Comparison of ENCODE assay signal across 8 mouse cellular contexts in the genomic region with DNA sequence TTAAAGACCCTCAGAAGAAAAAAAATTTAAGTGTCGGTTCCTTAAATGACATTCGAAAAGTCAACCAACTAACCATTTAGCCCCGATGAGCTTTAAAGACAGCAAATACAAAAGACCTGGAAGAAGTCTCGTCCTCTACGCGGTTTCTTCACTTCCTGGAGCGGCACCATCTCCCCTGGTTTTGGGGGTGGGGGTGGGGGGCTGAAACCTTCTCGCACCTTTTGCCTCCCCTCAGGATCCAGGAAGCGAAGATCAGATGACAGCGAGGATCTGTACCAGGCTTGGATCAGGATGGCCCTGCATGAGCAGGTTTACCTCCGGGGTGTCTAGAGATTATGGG. TPM values are rescaled to one million over a fixed set of nuclear protein-coding genes. Genes with fewer than 3 reads are reported as not detected.
A peak's percentile ranks its signal among the peaks of the same experiment; 100 is the strongest.
DNase-seq lines count a peak whose midpoint lies in the region; ATAC-seq and TF ChIP-seq lines count a peak whose summit lies in the region.

No protein-coding gene starts in this region.

- H3K36me3 ChIP-seq in neural tube, embryonic 11.5 days (ENCODE audit: control insufficient read depth, insufficient read depth, low read length) = no peaks in the 10 kb centered on the region
- no peaks in the 10 kb centered on the region for H3K36me3 ChIP-seq in limb, embryonic 13.5 days
- no peaks in the 10 kb centered on the region for H3K36me3 ChIP-seq in stomach, embryonic 15.5 days

- TF ChIP-seq CTCF in cerebellum, adult 2 months (IDR thresholded peaks at IDR 0.05; ENCODE audit: borderline replicate concordance, insufficient read depth, low read depth, low read length) = no peak

- peaks cover 9% of the 10 kb centered on the region; the same call in 1 of the 2 replicates for H3K4me1 ChIP-seq in cerebellum, adult 2 months (ENCODE audit: control insufficient read depth, insufficient read depth, low read length)
- no peaks in the 10 kb centered on the region for H3K4me1 ChIP-seq in neural tube, embryonic 11.5 days (ENCODE audit: control insufficient read depth, insufficient read depth, low read length)
- H3K4me1 ChIP-seq in limb, embryonic 13.5 days = 0 out of 2 replicates have a peak, but pooled peaks cover 8% of the 10 kb centered on the region
- H3K4me1 ChIP-seq in stomach, embryonic 15.5 days = 0 out of 2 replicates have a peak, but pooled peaks cover 5% of the 10 kb centered on the region

- no peaks in the 10 kb centered on the region for H3K27me3 ChIP-seq in cerebellum, adult 2 months (ENCODE audit: control insufficient read depth, insufficient read depth, low read length)
- peaks cover 12% of the 10 kb centered on the region for H3K27me3 ChIP-seq in neural tube, embryonic 11.5 days (ENCODE audit: control insufficient read depth, insufficient read depth, low read length)
- peaks cover 22% of the 10 kb centered on the region for H3K27me3 ChIP-seq in limb, embryonic 13.5 days
- peaks cover 10% of the 10 kb centered on the region; the same call in 1 of the 2 replicates for H3K27me3 ChIP-seq in stomach, embryonic 15.5 days (replicated peaks)

- DNase-seq in cerebellum, adult 2 months = no peak
- DNase-seq in cerebellum, postnatal 14 days = no peak
- DNase-seq in neural tube, embryonic 11.5 days (ENCODE audit: low spot score) = no peak
- no peak for DNase-seq in neural tube, embryonic 10.5 days (ENCODE audit: extremely low spot score, low spot score)
- no peak for DNase-seq in cerebellum, adult 18-20 months
- no peak for DNase-seq in left cerebral cortex, postnatal 10 days (ENCODE audit: extremely low spot score in 1 of 2, low spot score in 2 of 2)

- H3K4me2 ChIP-seq in neural tube, embryonic 11.5 days (ENCODE audit: low read depth) = peak overlapping the region; percentile 86
- peak overlapping the region; percentile 87 for H3K4me2 ChIP-seq in limb, embryonic 13.5 days (replicated peaks)
- peak overlapping the region; percentile 90 for H3K4me2 ChIP-seq in stomach, embryonic 15.5 days

- 6% methylated on average over 11 of the region's 11 CpGs for WGBS in cerebellum, adult 2 months
- WGBS in neural tube, embryonic 11.5 days = 9% methylated on average over 11 of the region's 11 CpGs
- 6% methylated on average over 11 of the region's 11 CpGs for WGBS in limb, embryonic 13.5 days
- 5% methylated on average over 11 of the region's 11 CpGs for WGBS in stomach, embryonic 15.5 days

- intact Hi-C loops in left cerebral cortex, postnatal 10 days (cut with DNase I) = no loop called here

- no peaks in the 10 kb centered on the region for H3K9me3 ChIP-seq in neural tube, embryonic 11.5 days (ENCODE audit: control insufficient read depth, low read length)
- no peaks in the 10 kb centered on the region for H3K9me3 ChIP-seq in limb, embryonic 13.5 days
- H3K9me3 ChIP-seq in stomach, embryonic 15.5 days = no peaks in the 10 kb centered on the region

- peak overlapping the region; percentile 84 for H3K9ac ChIP-seq in neural tube, embryonic 11.5 days (ENCODE audit: low read length)
- peak overlapping the region; percentile 70 for H3K9ac ChIP-seq in limb, embryonic 13.5 days
- no peak overlapping the region for H3K9ac ChIP-seq in stomach, embryonic 15.5 days

- no peak for ATAC-seq in neural tube, embryonic 11.5 days (ENCODE audit: insufficient read depth, low FRiP score, low TSS enrichment)
- no peak for ATAC-seq in limb, embryonic 13.5 days (ENCODE audit: low FRiP score, low read depth)
- ATAC-seq in stomach, embryonic 15.5 days (ENCODE audit: insufficient read depth, low FRiP score, low read depth) = no peak

- no peak for TF ChIP-seq POLR2A in cerebellum, adult 2 months (IDR thresholded peaks at IDR 0.05; ENCODE audit: borderline replicate concordance, insufficient read depth, low read length)

- peak overlapping the region; percentile 77 for H3K4me3 ChIP-seq in cerebellum, adult 2 months (replicated peaks; ENCODE audit: insufficient read depth, low read depth, low read length)
- peak overlapping the region; percentile 62 for H3K4me3 ChIP-seq in neural tube, embryonic 11.5 days (ENCODE audit: low read depth, low read length)
- H3K4me3 ChIP-seq in limb, embryonic 13.5 days = peak overlapping the region; percentile 56
- peak overlapping the region; percentile 60 for H3K4me3 ChIP-seq in stomach, embryonic 15.5 days (replicated peaks)

- H3K27ac ChIP-seq in cerebellum, adult 2 months (ENCODE audit: insufficient read depth, low read length) = peak overlapping the region; percentile 60; the same call in 1 of the 2 replicates
- peak overlapping the region; percentile 97; the same call in 1 of the 2 replicates for H3K27ac ChIP-seq in neural tube, embryonic 11.5 days (ENCODE audit: low read depth, low read length)
- H3K27ac ChIP-seq in limb, embryonic 13.5 days = no peak overlapping the region
- 0 out of 2 replicates have a peak overlapping the region, but pooled peaks have one; percentile 67 for H3K27ac ChIP-seq in stomach, embryonic 15.5 days

RNA-seq across cellular contexts. Expression of a gene that starts 6.2 kb away (rescaled TPM):
- 186 and 197 TPM in 2 replicates for polyA plus RNA-seq in cerebellum, adult 2 months (2012; rRNA removed)
- polyA plus RNA-seq in neural tube, embryonic 11.5 days (2014; fragmentation: Nextera tagmentation; extraction: Ambion mirVana) = 47.6 and 47.8 TPM in 2 replicates
- polyA plus RNA-seq in limb, embryonic 13.5 days (2015; fragmentation: Nextera tagmentation; extraction: Ambion mirVana) = 22.3 and 25.0 TPM in 2 replicates
- polyA plus RNA-seq in stomach, embryonic 15.5 days (2015; fragmentation: Nextera tagmentation; extraction: Ambion mirVana) = 62.6 and 85.6 TPM in 2 replicates
- 100 to 1,000 TPM; 295 to 326 TPM for total RNA-seq in left cerebral cortex, postnatal 10 days (2021)
